Mouse (Mus musculus) testis, postnatal 14 days (tissue): Measurements from ENCODE around the gene Bcl7c.
"Not testable (repeated sequence)": the region's sequence is repeated elsewhere in the genome, so short reads cannot be mapped to it uniquely, and the experiment has no call there.

Source experiments
- DNase-seq: peaks from one replicate; pipeline ENCODE4 v3.0.0; 2021; ENCODE audit warnings: low spot score

The Bcl7c gene

DNA sequence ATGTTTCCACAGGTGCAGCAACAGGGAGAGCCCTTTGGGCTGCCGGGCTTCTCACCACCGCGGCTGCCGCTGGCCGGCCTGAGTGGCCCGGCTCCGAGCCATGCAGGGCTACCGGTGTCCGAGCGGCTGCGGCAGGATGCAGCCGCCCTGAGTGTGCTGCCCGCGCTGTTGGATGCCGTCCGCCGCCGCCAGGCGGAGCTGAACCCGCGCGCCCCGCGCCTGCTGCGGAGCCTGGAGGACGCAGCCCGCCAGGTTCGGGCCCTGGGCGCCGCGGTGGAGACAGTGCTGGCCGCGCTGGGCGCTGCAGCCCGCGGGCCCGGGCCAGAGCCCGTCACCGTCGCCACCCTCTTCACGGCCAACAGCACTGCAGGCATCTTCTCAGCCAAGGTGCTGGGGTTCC is 8.3 kb upstream of the Bcl7c start:
- DNase-seq: peak; percentile 72

DNA sequence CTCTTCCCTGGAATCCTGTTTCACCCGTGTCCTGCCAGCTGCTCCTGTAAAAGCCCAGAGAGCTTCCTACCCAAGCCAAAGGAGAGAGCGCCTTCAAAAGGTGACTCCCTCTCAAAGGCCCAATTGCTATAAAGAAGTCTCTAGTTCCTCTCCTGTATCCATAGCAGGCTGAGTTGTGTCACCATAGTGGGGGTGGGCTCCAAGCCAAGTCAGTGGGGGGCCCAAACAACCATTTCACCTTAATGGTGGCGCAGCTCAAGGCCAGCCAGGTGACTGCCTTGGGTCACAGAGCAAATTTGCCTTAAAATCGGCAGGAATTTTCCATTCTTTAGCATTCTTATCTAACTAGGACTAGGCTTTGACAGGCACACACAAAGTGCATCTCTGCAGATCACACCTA is 6.1 kb upstream of the Bcl7c start:
- DNase-seq: no peak

DNA sequence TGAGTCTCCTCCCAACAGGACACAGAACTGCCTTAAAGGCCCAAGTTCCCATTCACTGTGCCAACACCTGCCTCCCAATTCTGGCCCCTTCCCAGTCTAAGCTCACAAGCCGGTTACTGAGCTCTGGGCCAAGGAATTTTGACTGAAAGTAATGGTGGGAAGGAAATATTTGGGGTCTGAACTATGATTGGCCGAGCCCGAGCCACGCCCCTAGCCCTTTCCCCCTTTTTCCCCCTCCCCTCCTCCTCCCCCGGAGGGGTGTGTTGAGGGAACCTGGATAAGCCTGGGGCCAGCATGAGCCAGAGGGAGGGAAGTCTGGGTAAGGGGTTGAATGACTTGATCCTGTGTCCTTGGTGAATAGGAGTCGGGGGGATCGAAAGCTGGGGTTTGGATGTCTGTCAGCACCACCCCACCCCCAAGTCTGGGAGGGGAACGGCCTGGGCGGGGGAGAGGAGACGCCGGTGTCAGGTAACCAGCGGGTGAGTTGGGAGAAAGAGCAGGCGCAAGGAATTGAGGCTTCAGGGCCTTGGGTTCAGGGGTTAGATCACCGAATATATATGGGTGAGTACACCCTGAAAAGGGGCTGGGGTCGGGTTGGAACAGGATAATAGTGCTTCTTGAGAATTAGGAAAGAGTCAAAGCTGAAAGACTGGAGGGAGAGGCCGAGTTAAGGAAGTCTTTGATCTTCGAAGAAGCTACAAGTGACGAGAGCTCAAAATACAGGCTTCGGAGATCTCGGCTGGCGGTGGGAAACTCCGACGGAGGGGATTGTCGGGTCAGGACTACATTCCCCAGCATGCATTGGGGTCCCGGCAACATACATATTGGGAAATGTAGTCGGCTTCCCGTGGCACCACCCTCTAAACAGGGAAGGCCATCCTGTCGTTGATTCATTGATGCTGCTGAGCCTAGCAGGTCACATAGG is 4.0 kb upstream of the Bcl7c start, which contains the start of gene Ctf1:
Ctf1 (plus strand) TSS at position 276 of the 925 bp plus-strand sequence.
- DNase-seq: peak; percentile 86

DNA sequence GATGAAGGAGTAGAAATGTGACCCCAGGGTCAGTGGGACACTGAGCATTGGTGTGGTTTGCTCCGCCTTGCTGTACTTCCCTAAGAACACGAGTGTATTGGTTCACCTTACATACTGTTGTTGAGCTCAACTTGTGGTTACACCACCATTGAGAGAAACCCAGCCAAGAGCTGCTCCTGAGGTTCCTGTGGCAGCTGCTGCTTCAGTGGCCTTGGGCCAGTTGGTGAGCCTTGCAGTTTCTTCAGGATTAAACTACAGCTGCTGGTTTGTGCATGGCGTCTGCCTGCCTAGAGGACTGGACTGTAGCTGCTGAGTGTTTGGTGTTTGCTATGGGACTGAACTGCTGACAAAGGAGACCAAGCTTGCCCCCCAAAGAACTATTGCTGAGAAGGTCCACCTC is 2.7 kb upstream of the Bcl7c start:
- DNase-seq: no peak

DNA sequence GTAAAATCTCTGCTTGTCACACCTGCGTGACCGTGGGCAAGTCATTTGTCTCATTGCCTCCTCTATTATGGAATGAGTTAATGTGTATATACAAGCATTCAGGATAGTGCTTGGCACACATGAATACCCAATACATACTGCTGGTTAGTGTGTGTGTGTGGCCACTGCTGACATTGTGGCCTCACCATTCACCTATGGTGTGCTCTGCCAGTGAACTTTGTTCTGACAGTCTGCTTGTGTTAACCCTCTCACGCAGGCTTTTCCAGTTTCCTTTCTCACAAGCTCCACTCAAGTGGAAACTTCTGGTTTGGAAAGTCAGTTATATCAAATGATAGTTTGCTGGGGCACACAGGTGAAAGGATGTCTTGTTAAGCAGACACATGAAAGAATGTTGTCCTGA is 2.3 kb upstream of the Bcl7c start:
- DNase-seq: no peak

DNA sequence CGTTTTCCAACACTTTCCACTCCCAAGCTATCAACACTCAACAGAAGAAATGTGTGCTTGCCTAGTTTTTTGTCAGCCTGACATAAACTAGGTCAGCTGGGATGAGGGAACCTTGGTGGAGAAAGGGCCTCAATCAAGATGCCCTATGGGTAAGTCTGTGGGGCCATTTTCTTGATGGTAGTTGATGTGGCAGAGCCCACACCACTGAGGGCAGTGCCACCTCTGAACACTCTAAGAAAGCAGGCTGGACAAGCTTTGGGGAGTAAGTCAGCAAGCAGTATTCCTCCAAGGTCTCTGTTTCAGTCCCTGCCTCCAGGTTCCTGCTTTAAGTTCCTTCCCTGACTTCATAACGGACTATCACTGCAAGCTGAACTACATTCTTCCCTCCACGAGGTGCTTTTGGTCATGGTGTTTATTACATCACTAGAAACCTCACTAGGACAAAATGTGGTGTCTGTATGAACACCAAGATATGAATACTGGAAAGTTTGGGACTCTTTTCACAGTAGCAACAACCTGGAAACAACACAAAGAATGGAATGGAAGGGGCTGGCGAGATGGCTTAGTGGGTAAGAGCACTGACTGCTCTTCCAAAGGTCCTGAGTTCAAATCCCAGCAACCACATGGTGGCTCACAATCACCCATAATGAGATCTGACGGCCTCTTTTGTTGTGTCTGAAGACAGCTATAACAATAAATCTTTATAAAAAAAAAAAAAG is 687 bp upstream of the Bcl7c start:
- DNase-seq: no peak

DNA sequence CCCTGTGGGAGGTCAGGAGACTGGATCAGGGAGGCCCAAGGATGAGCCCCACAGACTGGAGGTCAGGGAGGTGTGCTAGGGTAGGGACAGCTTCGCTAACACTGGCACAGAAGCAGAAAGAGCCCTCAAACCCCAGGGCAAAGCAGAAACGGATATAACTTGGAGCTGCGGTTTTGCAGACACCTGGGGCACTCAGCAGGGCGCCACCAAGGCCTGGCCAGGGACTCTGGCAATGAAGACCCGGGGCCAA is 851 bp downstream of the Bcl7c start:
- no peak for DNase-seq

DNA sequence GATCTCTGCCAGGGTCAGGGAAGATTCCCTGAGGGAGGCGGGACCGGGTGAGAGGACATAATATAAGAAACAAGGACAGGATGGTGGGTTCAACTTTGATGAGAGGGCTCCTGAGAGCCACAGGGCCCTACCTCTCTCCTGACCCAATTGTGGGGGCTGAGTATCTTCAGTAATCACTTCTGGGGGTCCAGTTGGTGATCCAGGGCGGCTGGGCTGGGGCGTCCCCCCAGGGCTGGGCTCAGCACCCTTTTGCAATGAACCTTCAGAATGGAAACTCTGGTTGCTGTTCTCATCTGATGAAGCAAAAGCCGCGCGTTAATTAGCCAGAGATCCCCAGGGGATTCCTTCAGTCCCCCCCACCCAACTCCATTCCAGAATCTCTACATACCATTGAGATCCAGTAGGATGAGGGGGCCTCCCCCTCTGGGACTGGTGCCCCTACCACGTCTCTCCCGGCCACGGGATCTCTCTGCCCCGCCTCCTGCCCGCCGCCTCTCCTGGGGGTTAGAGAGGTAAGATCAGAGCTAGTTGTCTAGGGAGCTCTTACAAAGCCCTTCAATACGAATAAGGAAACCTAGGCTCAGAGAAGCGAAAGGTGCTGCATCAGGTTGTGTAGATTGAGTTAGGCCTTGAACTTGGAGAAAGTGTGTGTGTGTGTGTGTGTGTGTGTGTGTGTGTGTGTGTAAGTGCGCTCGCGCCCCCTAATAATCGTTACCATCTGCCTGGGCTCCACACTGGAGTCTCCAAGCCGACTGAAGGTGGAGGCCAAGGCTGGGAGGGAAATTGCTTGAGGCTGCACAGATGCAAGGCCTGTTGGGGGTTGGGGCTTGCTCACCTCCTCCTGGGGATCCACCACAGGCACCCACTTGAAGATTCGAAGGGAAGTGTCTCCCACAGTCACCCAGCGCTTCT is 1.4 kb downstream of the Bcl7c start:
- DNase-seq: peak; percentile 41

DNA sequence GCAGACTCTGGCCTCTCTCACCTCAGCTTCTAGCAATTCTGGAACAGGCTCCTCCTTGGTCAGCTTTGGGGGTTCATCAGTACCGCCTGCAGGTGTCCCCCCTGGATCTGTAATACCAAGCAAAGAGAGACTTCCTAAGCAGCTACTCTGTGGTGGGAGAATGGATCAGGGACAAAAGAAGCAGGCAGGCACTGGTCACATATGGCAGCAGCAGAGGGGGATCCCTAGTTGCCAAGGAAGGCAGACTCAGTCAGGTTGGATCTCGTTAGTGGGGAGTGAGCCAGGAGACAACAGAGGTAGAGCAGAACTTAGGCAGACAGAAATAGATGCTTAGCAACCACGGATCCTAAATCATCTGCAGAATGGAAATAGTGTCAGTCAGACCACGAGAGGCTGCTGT is 3.0 kb downstream of the Bcl7c start:
- DNase-seq: no peak

DNA sequence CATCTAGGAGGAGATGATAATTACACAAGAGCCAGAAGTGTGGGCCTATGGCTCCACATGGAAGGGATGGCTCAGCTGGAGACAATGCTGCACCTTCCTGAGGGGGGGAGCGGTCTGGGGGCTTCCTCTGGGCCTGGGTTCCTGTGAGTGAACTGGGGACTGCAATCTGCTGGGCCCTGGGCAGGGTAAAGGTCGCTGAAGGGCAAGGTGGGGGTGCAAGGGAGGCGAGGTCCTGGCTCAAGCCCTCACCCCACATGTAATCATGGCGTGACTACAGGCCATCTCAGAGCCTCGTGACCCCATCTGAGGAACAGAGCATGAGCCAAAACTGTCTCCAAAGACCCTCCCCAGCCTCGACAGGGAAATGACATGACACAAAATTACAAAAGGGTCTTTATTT is 4.1 kb downstream of the Bcl7c start:
- no peak for DNase-seq

DNA sequence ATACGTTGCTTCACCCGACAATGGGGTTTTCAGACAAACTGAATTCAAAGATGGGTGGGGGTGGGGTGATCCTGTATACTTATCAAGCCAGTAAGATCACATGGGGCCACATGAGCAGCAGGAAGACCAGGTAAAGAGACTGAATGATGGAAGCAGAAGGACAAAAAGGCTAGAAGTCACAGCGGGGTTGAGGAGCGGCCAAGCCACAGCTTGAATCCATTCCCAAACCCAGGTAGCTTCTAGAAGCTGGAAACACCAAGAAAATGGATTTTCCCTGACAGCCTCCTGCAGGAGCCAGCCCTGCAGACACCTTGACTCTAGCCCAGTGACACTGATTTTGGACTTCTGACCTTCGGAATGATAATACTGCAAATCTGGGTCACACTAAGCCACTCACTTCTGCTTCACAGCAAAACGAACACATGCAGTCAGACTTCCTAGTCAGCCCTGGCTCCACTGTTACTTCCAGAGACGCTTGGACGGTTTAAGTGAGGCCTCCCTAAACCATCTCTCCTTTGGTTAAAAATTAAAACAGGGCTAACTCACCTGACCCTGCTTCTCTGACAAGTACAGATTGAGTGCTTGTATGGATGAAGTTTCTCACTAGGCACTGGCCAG is 5.1 kb downstream of the Bcl7c start:
- DNase-seq: no peak

DNA sequence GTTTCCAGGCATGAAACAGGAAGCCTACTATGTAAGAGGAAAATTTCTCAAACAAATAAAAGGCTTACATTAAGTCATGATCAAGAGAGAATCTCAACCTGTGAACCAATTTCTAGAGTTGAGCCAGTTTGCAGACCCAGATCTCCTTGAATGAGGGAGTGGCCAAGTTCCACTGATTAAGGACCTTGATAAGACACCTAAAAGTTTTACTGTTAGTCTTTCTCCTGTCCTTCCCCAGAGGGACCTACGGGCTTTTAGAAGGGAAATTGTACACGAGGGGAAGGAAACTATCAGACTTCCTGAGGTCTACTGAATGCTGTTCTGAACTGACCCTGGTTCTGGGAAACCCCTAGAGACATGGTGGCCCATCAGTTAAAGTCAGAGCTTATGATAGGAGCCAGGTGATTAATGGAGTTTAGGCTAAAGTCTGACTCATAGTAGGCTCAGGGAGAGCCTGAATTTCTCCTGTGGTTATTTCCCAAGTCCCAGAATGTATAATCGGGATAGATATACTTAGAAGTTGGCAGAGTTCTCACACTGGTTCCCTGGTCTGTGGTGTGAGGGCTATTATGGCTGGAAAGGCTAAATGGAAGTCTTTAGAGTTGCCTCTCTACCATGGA is 7.9 kb downstream of the Bcl7c start:
- DNase-seq: no peak

DNA sequence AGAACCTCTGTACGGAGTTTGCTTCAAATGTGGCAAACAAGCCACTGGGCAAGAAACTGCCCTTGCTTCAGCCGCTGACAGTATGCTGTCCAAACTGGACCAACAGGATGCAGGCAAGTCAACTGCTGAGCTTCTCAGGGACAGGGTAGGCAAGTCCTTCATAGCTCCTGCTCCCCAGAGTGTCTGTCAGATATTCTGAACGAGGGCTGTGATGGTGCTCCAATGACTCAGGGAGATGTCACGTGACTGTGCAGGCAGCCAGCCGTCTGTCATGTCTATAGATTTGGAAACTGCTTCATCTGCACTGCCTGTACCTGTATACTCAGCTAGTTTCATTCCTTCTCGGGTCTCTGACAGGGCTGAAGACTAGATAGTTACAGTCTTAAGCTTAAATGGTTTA is 9.7 kb downstream of the Bcl7c start:
- no peak for DNase-seq

DNA sequence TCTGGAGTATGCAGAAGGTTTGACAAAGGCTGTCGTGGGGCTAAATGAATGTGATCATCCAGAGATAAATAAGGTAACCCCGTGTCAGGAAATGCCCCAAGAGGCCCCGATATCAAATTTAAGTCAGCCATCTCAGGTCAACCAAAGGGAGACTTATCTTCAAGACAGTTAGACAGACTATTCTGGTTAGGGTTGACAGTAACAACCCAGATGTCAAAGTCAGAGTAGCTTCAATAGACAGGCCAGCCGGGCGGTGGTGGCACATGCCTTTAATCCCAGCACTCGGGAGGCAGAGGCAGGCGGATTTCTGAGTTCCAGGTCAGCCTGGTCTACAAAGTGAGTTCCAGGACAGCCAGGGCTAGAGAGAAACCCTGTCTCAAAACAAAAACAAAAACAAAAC is 15.0 kb downstream of the Bcl7c start:
- DNase-seq: not testable (repeated sequence)

DNA sequence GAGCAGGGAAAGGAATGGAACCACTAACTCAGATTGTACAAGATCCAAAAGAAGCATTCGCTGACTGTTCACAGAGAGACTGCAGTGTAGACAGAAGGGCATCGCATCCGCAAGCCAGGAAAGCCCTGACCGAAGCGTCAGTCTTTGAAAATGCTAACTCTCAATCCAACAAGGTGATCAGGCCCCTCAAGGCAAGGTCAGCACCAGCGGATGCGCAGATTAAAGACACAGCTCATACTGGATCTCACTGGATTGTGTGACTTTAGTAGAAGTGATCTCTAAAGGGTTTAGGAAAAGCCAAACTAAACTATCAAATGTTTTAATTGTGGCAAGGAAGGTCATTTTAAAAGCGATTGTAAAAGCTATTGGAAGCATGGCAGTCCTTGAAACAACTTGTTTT is 15.4 kb downstream of the Bcl7c start:
- no peak for DNase-seq

DNA sequence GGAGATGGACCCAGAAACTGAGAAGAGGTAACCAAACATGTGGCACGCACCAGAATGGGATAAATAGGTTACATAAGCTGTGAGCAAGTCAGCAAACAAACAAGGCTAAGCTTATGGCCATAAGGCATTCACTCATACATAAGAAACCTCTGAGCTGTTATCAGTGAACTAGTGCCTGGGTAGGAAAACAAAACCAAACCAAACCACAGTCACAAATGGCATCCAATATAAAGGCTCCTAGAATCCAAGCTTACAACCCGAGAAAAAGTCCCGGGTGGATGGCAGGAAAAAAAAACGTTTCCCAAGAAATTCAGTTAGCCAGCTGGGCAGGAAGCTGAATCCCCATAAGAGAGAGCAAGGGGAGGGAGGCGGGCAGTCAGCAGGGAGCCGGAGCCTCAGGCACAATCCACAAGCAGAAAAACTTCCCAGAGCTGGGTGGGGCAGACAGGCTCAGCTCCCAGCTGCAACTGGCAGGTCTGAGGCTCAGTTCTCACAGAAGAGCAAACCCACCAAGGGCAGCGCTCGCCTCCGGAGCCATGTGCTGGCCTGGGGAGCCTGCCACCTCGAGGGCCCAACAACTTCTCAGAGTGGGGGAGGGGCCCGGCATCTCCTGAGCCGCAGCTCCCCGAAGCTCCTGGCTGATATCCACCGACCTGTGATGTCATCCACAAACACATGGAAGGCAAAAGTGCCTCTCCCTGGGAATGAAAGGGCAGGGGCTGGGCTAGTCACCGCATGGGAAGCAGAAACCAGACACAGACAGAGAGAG is 17.3 kb downstream of the Bcl7c start:
- peak; percentile 70 for DNase-seq

DNA sequence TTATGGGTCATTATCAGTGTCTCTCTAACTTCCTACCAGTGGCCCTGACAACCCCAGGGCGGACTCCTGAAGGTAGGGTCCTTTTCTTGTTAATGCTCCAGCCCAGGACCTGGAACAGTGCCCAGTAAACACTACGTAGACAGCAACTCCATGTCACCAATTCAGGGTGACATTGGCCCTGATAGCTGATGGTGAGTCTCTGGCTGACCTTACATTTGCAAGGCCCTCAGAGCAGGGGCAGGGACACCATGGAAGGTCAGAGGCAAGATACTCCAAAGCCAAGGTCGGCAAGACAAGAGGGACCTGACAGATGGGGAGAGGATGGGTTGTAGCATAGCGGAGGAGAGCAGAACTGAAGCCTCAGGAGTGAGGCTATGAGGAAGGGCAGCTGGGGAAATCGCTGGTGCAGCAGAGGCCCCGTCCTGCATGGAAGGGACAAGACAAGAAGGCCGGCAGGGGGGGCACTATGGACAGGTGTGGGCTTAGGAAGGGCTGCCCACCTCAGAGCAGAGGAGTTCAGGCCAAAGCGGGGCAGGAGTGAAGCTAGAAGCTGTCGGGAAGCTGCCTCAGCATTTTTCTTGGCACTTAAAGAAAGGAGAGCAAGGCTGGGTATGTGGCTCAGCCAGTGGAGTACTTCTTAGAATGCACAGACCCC is 19.0 kb downstream of the Bcl7c start:
- DNase-seq: no peak

DNA sequence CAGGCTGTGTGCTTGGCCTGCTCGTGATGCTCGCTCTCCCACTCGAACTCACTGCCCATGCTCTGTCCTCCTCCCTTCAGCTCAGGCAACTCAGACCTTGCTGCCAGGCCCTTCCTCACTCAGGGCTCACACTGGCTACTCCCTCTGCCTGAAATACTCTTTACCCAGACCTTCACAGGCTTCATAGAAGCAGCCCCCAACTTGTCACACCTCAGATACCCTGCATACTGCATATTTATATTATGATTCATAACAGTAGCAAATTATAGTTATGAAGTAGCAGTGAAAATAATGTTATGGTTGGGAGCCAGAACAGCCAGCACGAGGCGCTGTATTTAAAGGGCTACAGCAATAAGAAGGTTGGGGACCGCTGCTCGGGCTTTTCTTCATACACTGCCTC is 19.8 kb downstream of the Bcl7c start:
- DNase-seq: no peak

DNA sequence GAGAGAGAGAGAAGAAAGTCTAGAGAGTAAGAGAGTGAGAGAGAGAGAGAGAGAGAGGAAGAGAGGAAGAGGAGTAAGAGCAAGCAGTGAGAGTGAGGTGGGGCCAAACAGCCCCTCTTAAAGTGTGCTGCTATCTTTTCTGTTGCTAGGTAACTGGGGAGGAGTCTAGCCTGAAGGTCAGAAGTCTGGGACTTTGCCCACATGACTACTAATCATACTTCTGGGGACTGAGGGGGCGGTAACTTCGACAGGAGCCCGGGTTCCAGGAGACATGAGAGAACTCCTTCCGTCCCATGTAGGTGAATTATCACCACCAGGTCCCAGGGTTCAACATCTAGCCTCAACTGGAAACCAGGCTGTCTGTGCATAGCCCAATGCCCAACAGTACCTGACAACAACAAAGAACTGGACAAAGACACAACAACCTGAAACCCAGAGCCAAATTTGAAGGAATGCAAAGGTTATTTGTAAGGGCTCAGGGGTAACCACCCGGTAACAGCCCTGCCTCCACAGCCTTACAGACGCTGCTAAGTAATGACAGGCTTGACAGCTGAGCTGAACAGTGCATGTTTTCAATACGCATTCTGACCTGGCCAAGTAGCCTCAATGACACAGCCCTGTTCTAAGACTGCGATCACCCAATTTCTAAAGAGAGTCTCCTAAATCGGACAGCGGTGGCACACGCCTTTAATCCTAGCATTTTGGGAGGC is 21.8 kb downstream of the Bcl7c start:
- DNase-seq: no peak
